Mouse (Mus musculus) embryonic facial prominence, embryonic 12.5 days (tissue): ENCODE results near the gene Ranbp3. TPM values are rescaled to one million over a fixed set of nuclear protein-coding genes. Genes with fewer than 3 reads are reported as not detected.
A peak's percentile ranks its signal among the peaks of the same experiment; 100 is the strongest.

ENCODE experiments used
- ATAC-seq: fragments of 200-750 bp; cut with Nextera tagmentation; 2 replicates; pipeline ENCODE4 v1.8.0; 2017; ENCODE audit not compliant: insufficient number of reproducible peaks, insufficient read depth, low FRiP score, low TSS enrichment
- H3K27ac ChIP-seq: fragments of 300-500 bp; sonication (generic); 2 replicates; pipeline ENCODE4 v1.5.1; 2016; ENCODE audit warnings: mild to moderate bottlenecking
- H3K27me3 ChIP-seq: fragments of 300-500 bp; sonication (generic); 2 replicates; pipeline ENCODE4 v1.6.1; 2016; ENCODE audit warnings: mild to moderate bottlenecking, moderate library complexity
- H3K36me3 ChIP-seq: fragments of 300-500 bp; sonication (generic); 2 replicates; pipeline ENCODE4 v1.6.1; 2016; ENCODE audit warnings: mild to moderate bottlenecking
- H3K4me1 ChIP-seq: fragments of 300-500 bp; sonication (generic); 2 replicates; pipeline ENCODE4 v1.6.1; 2016
- H3K4me2 ChIP-seq: fragments of 300-500 bp; sonication (generic); replicated peaks from 2 replicates; pipeline ENCODE4 v1.6.1; 2016; ENCODE audit warnings: mild to moderate bottlenecking, moderate library complexity
- H3K4me3 ChIP-seq: fragments of 300-500 bp; sonication (generic); 2 replicates; pipeline ENCODE4 v1.5.1; 2016; ENCODE audit warnings: mild to moderate bottlenecking
- H3K9ac ChIP-seq: fragments of 300-500 bp; sonication (generic); 2 replicates; pipeline ENCODE4 v1.6.1; 2016; ENCODE audit warnings: mild to moderate bottlenecking, moderate library complexity
- H3K9me3 ChIP-seq: fragments of 300-500 bp; sonication (generic); 2 replicates; pipeline ENCODE4 v1.6.1; 2016; ENCODE audit warnings: mild to moderate bottlenecking, moderate library complexity
- WGBS: fragments of 180-500 bp; shearing (Covaris S2); methylation state at CpG from one replicate; pipeline ENCODE4 v1.1.7; 2016; 5-methylcytosine and 5-hydroxymethylcytosine counted together
- polyA plus RNA-seq: library from polyadenylated mRNA; unstranded; fragments of >200 nt; fragmentation: Nextera tagmentation; extraction: Ambion mirVana; gene quantifications from 2 replicates; pipeline ENCODE4 v1.2.1, GENCODE M21; 2016

Ranbp3 gene
- polyA plus RNA-seq, 1 experiment from 2014 or later, result 108 TPM

DNA sequence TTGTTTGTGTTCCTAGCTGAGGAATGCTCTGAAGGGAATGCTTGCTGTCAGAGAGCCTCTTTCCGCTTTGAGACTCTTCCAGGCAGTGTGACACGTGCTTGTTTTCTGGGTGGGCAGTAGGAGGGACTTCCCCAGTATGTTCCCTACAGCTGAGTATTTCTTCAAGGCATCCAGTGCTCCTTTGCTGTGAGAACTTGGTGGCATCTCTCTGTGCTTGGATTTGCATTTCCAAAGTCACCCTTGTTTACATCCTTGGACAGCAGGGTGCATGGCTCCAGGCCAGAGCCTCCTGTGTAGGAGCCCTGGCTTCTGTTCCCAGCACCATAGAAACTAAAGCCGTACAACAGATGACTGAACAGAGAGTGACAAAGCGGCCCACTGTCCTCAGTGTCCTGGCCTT, 35.6 kb downstream of the Ranbp3 start:
- WGBS, result 81% methylated on average over 4 of the region's 4 CpGs

DNA sequence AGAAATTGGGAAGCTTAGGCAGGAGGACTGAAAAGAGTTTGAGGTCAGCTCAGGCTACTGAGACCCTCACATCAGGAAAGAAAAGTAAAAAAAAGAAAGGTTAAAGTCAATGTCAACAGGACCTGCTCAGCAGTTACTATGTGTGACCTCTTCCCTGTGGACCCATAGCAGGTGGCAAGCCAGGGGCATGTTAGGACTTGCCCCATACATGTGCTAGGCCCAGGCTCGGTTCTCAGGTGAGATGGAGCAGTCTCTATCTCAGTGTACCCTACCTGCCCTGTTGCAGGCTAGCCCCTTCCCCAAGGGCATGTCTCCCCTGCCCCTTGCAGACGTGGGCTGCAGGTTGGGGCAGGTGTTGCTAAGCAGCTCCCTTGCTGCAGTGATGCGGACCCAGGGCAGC, 36.6 kb downstream of the Ranbp3 start:
- no peak overlapping the region for H3K4me2 ChIP-seq
- no peak overlapping the region for H3K4me3 ChIP-seq
- H3K27ac ChIP-seq, result no peak overlapping the region
- H3K9me3 ChIP-seq, result no peaks in the 10 kb centered on the region
- no peak for ATAC-seq
- no peaks in the 10 kb centered on the region for H3K4me1 ChIP-seq
- H3K36me3 ChIP-seq, result peaks cover 80% of the 10 kb centered on the region
- H3K27me3 ChIP-seq, result no peaks in the 10 kb centered on the region
- 86% methylated on average over 3 of the region's 3 CpGs for WGBS
- no peak overlapping the region for H3K9ac ChIP-seq

More for the DNA sequence above, 35.6 kb downstream of the Ranbp3 start:
- H3K27ac ChIP-seq, result no peak overlapping the region
- H3K4me1 ChIP-seq, result no peaks in the 10 kb centered on the region
- no peak overlapping the region for H3K4me2 ChIP-seq
- H3K36me3 ChIP-seq, result peaks cover 89% of the 10 kb centered on the region
- no peak overlapping the region for H3K9ac ChIP-seq
- H3K4me3 ChIP-seq, result no peak overlapping the region
- no peaks in the 10 kb centered on the region for H3K9me3 ChIP-seq
- no peaks in the 10 kb centered on the region for H3K27me3 ChIP-seq
- no peak for ATAC-seq

GRCm38 (mm10) chr17:56715360-56715759, 42.3 kb downstream of the Ranbp3 start:
- H3K9ac ChIP-seq, result peak overlapping the region; percentile 67; the same call in 1 of the 2 replicates
- no peaks in the 10 kb centered on the region for H3K27me3 ChIP-seq
- no peaks in the 10 kb centered on the region for H3K9me3 ChIP-seq
- no peak overlapping the region for H3K27ac ChIP-seq
- H3K4me1 ChIP-seq, result peaks cover 21% of the 10 kb centered on the region
- WGBS, result 62% methylated on average over 11 of the region's 11 CpGs
- H3K4me3 ChIP-seq, result no peak overlapping the region
- H3K36me3 ChIP-seq, result peaks cover 24% of the 10 kb centered on the region
- peak overlapping the region; percentile 78; the same call in 1 of the 2 replicates for H3K4me2 ChIP-seq
- ATAC-seq, result no peak

DNA sequence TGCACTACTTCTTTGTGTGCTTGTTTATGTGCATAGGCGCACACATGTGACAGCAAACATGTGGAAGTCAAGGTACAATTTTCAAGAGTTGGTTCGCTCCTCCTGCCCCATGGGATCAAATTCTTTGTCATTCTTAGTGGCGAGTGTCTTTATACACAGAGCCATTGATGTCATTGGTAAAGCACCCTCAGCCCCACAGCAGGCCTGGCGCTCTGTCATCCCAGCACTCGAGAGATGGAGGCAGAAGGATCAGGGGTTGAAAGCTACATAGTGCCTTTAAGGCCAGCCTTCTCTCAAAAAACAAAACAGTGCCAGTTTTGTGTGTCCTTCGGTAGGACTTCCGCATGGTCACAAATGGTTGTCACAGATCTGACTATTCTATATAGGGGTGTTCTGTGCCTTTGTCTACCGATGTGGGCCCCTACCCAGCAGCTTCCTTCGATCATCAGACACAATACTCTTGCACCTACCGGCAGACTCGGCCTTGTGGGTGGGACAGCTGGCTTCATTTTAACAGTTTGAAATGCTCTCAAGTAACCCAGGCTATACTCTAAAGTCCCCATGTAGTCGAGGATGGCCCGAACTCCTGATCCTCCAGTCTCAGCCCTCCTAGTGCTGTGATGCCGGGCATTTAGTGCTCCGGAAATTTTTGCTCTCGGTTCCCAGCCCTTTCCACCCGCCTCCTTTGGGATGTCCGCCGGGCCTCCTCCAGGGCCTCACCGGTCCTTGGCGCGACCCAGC, 43.0 kb downstream of the Ranbp3 start:
- Histone ChIP-seq H3K9ac (peak overlapping the region; percentile 67), H3K27ac (peak overlapping the region; percentile 69), H3K4me3 (peak overlapping the region; percentile 75), H3K4me2 (peak overlapping the region; percentile 78), H3K9me3 (no peaks in the 10 kb centered on the region), H3K4me1 (peaks cover 21% of the 10 kb centered on the region), H3K27me3 (no peaks in the 10 kb centered on the region), H3K36me3 (peaks cover 20% of the 10 kb centered on the region)
- 23% methylated on average over 22 of the region's 22 CpGs for WGBS
- no peak for ATAC-seq

- WGBS, result under 1% methylated on average over 55 of the region's 55 CpGs
- peak overlapping the region; percentile 88 for H3K9ac ChIP-seq
- H3K36me3 ChIP-seq, result peaks cover 20% of the 10 kb centered on the region
- H3K27ac ChIP-seq, result peak overlapping the region; percentile 69
- H3K9me3 ChIP-seq, result no peaks in the 10 kb centered on the region
- peak overlapping the region; percentile 78 for H3K4me2 ChIP-seq
- no peaks in the 10 kb centered on the region for H3K27me3 ChIP-seq
- ATAC-seq, result peak; percentile 93
- H3K4me1 ChIP-seq, result peaks cover 21% of the 10 kb centered on the region
- H3K4me3 ChIP-seq, result peak overlapping the region; percentile 75
Measured at GRCm38 (mm10) chr17:56716655-56717362, 43.7 kb downstream of the Ranbp3 start.

DNA sequence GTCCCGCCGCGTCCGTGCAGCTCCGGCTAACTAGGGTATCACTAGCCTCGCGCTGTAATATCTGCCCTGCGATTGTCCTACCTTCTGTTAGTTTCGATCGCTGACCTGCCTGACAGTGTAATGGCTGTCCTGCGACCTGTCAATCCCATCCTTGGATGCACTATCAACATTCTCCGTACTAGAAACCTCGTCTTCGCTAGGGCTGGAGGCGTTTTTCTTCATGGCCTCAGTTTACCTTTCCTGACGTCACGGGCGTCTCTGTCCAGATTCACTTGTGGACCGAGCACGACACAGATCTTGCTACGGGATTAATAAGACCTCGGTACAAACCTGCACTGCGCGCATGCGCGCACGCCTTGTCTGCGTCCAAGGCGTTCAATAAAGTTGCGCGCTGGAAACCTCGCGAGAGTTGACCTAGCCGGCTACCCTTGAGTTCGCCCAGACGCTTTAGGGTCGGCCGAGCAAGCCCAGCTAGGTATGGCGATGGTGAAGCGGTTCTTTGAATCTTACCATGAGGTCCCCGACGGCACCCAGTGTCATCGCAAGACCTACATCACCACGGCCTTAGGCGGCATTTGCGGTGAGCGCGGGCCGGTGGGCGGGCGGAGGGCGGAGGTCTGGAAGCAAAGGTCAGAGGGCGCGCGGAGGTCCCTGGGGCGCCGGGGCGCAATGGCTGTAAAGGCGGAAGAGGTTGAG, 44.4 kb downstream of the Ranbp3 start, which contains the start of the genes Ndufa11 and Vmac:
TSS of gene Ndufa11 (plus strand) at position 405 of the 696 bp plus-strand sequence.
TSS of gene Vmac (minus strand) at position 660 of the 696 bp plus-strand sequence.
- WGBS, result under 1% methylated on average over 59 of the region's 59 CpGs

DNA sequence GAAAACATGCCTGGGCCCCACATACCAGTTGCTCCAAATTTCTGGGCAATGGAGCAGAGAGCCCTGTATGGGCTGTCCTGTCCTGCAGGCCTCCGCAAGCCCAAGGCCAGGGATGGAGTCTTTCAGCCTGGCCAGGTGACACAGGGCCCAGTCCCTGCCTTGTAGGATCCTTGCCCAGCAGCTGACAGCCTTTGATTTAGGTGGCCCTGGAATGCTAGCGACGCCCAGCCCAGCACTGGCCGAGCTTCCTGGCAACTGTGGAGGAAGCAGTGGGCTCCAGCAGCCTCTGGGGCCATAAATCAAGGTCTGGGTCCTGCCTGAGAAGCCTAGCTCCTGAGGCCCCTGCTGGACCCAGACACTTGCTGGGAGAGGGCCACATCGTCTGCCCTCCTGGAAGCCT, 49.3 kb downstream of the Ranbp3 start:
- H3K4me2 ChIP-seq, result no peak overlapping the region

More for the DNA sequence above, 44.4 kb downstream of the Ranbp3 start, which contains the start of the genes Ndufa11 and Vmac:
- Histone ChIP-seq H3K4me3 (peak within 1 kb of the TSS; percentile 75), H3K9me3 (no peaks in the 10 kb centered on the region), H3K9ac (peak within 1 kb of the TSS; percentile 88), H3K27me3 (no peaks in the 10 kb centered on the region), H3K36me3 (peaks cover 20% of the 10 kb centered on the region), H3K4me1 (peaks cover 21% of the 10 kb centered on the region), H3K27ac (peak within 1 kb of the TSS; percentile 75), H3K4me2 (peak within 1 kb of the TSS; percentile 78)
- ATAC-seq, result peak; percentile 64

DNA sequence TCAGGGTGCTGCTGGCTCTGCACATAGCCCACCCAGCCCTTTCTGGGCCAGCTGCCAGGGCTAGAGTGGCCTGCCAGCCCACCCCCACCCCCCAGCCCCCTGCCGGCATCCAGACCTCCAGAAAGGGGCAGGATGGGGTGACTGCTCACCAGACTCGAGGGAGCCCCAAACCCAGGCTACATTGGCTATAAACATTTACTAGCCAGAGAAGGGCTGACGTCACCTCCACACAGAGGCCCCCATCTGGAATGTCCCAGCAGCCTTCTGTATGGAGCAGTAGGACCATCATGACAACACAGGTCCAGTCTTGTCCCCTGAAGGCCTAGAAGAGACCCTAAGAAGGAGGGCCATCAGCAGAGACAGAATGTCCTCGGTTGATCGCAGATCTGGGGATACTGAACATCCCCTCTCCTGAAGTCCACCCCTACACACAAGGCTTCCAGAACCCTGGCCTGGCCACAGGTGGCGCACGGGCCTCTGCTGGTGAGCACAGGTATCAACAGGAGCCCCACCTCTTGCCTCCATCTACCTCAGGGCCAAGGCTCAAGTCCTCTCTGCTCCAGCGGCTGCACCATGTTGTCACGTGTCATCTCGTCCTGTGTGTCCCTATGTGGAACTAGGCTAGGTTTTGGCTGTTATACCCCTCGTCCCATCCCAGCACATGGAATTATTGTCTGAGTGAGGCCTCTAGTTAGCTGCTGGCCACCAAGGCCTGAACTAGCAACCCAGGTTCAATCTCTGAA, 50.5 kb downstream of the Ranbp3 start:
- H3K36me3 ChIP-seq, result peaks cover 34% of the 10 kb centered on the region
- H3K4me1 ChIP-seq, result peaks cover 30% of the 10 kb centered on the region
- no peaks in the 10 kb centered on the region for H3K27me3 ChIP-seq
- H3K27ac ChIP-seq, result no peak overlapping the region
- H3K4me2 ChIP-seq, result no peak overlapping the region
- no peak overlapping the region for H3K9ac ChIP-seq
- no peak overlapping the region for H3K4me3 ChIP-seq
- ATAC-seq, result no peak
- WGBS, result 86% methylated on average over 11 of the region's 11 CpGs
- no peaks in the 10 kb centered on the region for H3K9me3 ChIP-seq

More for the DNA sequence above, 49.3 kb downstream of the Ranbp3 start:
- H3K27me3 ChIP-seq, result no peaks in the 10 kb centered on the region
- H3K27ac ChIP-seq, result no peak overlapping the region
- H3K9ac ChIP-seq, result no peak overlapping the region
- 93% methylated on average over 5 of the region's 5 CpGs for WGBS
- no peak for ATAC-seq
- peaks cover 34% of the 10 kb centered on the region for H3K36me3 ChIP-seq
- H3K4me1 ChIP-seq, result peaks cover 23% of the 10 kb centered on the region
- no peak overlapping the region for H3K4me3 ChIP-seq
- H3K9me3 ChIP-seq, result no peaks in the 10 kb centered on the region

DNA sequence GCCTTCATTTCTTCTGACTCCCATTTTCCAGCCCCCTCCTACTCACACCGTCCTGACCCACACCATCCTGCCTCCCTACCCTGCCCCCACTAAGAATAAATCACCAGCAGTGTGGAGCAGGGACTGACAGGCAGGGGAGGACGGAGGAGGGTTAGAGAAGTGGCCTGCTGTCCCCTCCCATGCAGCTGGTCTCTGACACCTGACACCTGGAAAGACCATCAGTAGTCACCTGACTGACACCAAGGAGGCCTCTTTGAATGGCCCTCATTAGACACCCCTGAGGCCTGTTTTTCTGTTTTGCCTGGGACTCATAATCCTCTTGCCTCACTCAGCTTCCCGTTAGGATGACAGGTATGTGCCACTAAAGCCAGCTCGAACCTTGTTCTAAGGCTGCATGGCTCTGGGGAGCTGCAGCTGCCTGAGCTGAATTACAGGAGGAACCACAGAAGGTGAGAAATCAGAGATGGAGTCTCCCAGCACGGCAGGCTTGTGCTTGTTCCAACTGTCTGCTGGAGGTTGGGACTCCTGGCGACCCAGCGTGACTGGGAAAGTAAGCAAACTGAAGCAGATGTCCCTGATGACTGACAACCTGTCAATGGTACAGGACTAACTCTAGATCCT, 54.0 kb downstream of the Ranbp3 start:
- Histone ChIP-seq H3K4me2 (no peak overlapping the region; the same call in 1 of the 2 replicates), H3K9me3 (no peaks in the 10 kb centered on the region), H3K27me3 (no peaks in the 10 kb centered on the region), H3K9ac (no peak overlapping the region), H3K27ac (0 out of 2 replicates have a peak overlapping the region, but pooled peaks have one; percentile 52), H3K4me1 (peaks cover 20% of the 10 kb centered on the region), H3K36me3 (peaks cover 20% of the 10 kb centered on the region), H3K4me3 (no peak overlapping the region)
- ATAC-seq, result no peak
- WGBS, result 6% methylated on average over 7 of the region's 7 CpGs

DNA sequence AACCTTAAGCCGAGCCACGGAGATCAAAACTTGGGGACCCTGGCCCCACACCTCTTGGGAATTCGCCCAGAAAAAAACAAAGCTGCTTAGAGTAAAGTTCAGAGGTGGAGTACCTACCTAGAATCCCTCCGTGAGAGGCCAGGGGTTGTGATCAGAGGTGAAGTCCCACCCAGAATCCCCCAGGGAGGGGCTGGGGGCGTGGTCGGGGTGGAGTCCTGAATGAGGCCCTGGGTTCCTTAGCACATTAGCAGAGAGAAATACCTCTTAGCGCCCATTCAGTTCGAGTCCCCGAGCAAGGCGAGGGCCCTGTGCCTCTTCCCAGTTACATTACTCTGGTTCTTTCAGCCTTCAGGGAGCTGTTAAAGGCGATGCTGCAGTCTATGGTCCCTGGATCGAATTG, 54.6 kb downstream of the Ranbp3 start:
- Histone ChIP-seq H3K27ac (0 out of 2 replicates have a peak overlapping the region, but pooled peaks have one; percentile 52), H3K36me3 (peaks cover 15% of the 10 kb centered on the region), H3K27me3 (no peaks in the 10 kb centered on the region), H3K4me3 (no peak overlapping the region), H3K9ac (no peak overlapping the region), H3K4me2 (no peak overlapping the region), H3K4me1 (peaks cover 20% of the 10 kb centered on the region), H3K9me3 (no peaks in the 10 kb centered on the region)
- 11% methylated on average over 12 of the region's 12 CpGs for WGBS
- no peak for ATAC-seq
